Mouse (Mus musculus): ENCODE measurements around the gene Rnf167.
A peak's percentile ranks its signal among the peaks of the same experiment; 100 is the strongest.

DNA sequence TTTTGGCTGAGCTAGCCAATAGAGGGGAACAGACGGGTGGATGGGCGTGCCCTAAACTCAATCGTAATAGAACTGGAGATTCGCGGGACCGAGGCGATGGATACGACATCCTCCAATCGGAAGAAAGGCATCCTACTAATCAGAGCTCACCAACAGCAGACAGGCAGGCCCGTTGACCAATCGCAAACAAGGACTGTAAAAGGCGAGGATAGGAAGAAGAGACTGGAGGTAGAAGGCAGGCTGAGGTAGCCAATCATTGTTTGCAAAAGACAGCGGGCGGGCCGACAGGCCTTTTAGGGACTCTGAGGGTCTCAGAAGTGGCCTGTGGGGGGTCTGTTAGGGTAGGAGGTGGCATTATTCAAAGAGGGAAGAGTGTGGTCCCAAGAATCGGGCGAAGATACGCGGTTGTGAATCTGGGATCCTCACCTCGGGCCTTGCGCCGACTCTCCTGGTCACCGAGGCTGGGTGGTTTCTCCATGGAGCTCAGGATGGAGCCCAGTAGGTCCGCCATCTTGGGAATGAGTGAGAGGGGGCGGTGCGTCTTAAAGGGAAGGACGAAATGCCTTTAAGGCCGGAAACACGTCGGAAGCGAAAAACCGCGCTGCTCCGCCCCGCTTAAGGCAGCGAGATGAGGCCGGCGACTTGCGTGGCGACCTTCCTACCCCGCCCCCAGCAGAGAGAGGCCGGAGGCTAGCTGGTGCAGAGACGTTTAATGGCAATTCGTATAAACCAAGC is 21.9 kb downstream of the Rnf167 start, which contains the start of gene Spag7:
- peak; percentile 74; the same call in 1 of the 2 replicates for TF ChIP-seq POLR2A (IDR thresholded peaks at IDR 0.05; ENCODE audit: control insufficient read depth, low read depth, low read length)
- TF ChIP-seq CTCF (IDR thresholded peaks at IDR 0.05; ENCODE audit: control insufficient read depth, insufficient read depth, insufficient replicate concordance, low read depth, low read length) = no peak
